13 mouse cellular contexts compared by ENCODE assay signal in genomic region chr3:135001270-135001669, GRCm38 (mm10).
"Had no signal": no experiment of that assay in that cellular context is flagged by ENCODE, and none has a peak within 500 bp of the region (broad histone marks: within the 10 kb centered on the region; RNA-seq: fewer than 3 reads in every experiment).

No protein-coding gene starts in this region.

- H3K9ac ChIP-seq: limb, embryonic 15.5 days; liver, embryonic 12.5 days; lung, embryonic 15.5 days; midbrain, embryonic 12.5 days; neural tube, embryonic 13.5 days had no signal

- DNase-seq: kidney, adult 8-10 months; kidney, postnatal 10 days; kidney, postnatal 4 days; lung, postnatal 14 days; right cerebral cortex, postnatal 14 days; thymus, adult 18-20 months; thymus, postnatal 14 days had no signal

- H3K27me3 ChIP-seq: limb, embryonic 15.5 days; liver, embryonic 12.5 days; lung, embryonic 15.5 days; midbrain, embryonic 12.5 days; neural tube, embryonic 13.5 days had no signal

- H3K36me3 ChIP-seq: limb, embryonic 15.5 days; liver, embryonic 12.5 days; lung, embryonic 15.5 days; midbrain, embryonic 12.5 days; neural tube, embryonic 13.5 days had no signal

- H3K27ac ChIP-seq: limb, embryonic 15.5 days; liver, embryonic 12.5 days; lung, embryonic 15.5 days; midbrain, embryonic 12.5 days; neural tube, embryonic 13.5 days had no signal

- H3K9me3 ChIP-seq: limb, embryonic 15.5 days; liver, embryonic 12.5 days; lung, embryonic 15.5 days; midbrain, embryonic 12.5 days; neural tube, embryonic 13.5 days had no signal

- H3K4me1 ChIP-seq: limb, embryonic 15.5 days; liver, embryonic 12.5 days; lung, embryonic 15.5 days; midbrain, embryonic 12.5 days; neural tube, embryonic 13.5 days had no signal

- H3K4me2 ChIP-seq: limb, embryonic 15.5 days; liver, embryonic 12.5 days; lung, embryonic 15.5 days; midbrain, embryonic 12.5 days; neural tube, embryonic 13.5 days had no signal

- ATAC-seq: liver, embryonic 12.5 days; midbrain, embryonic 16.5 days had no signal

- H3K4me3 ChIP-seq: limb, embryonic 15.5 days; liver, embryonic 12.5 days; lung, embryonic 15.5 days; midbrain, embryonic 12.5 days; neural tube, embryonic 13.5 days had no signal
